Mouse (Mus musculus) WW6 (cell line): ENCODE measurements around the gene Ttll13.
A peak's percentile ranks its signal among the peaks of the same experiment; 100 is the strongest.

Experiments
- DNase-seq: peaks from one replicate; pipeline ENCODE4 v3.0.0-alpha.2; 2013; ENCODE audit warnings: low read depth, low spot score

Gene Ttll13

DNA sequence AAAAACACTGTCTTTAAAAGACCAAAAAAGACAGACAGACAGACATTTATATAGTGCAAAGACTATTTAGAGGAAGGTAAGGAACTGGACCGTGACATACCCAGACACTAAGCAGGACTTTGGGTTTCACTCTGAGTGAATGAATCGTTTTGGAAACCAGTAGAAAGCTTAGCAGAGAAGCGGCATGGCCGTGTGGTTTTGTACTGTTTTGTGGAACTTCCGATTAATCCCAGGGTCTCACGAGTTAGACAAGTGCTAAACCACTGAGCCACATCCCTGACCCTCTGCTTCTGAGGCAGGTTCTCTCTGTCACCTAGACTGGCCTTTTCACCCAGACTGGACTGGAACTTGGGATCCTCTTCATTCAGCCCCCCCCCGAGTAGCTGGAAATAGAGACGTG is 31.7 kb upstream of the Ttll13 start:
- no peak for DNase-seq

GRCm38 (mm10) chr7:80215398-80215797 is 30.8 kb upstream of the Ttll13 start:
- peak; percentile 64 for DNase-seq

DNA sequence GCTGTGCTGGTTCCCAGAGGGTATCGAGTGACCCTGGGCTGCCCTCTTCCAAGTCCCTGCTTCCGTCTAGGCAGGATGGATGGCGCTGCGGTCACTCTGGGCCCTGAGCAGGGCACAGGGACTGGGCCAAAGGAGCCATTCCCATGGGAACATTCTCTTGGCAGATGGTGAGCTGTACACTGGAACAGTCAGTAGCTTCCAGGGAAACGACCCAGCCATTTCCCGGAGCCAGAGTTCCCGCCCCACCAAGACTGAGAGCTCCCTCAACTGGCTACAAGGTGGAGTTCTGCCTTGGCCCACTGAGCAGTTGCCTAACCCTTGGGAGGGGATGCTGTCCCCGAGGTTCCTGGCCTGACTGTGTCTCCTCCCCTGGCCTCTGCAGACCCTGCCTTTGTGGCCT is 29.6 kb upstream of the Ttll13 start:
- DNase-seq: no peak

- no peak for DNase-seq
Measured at GRCm38 (mm10) chr7:80218666-80219065, 27.5 kb upstream of the Ttll13 start.

GRCm38 (mm10) chr7:80220237-80220797 is 25.9 kb upstream of the Ttll13 start:
- DNase-seq: no peak

DNA sequence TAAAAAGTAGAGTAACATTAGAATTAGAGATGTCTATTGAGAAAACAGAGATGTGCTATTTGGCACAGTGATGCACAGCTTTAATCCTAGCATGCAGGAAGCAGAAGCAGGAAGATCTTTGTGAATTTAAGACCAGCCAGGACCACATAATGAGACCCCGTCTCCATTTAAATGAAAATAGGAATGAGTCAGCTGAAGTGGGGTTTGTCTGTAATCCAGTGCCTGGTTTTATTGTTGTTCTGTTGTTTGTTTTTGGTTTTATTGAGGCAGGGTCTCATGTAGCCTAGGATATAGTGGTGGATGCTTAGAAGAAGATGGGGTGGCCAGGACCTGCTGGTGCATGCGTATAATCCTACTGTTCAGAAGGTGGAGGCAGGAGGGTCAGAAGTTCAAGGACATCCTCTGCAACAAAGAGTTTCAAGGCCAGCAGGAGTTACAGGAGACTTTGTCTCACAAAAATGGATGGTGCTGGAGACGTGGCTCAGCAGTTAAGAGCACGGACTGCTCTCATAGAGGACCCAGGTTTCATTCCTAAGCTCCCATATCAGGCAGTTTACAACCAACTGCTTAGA is 24.9 kb upstream of the Ttll13 start:
- no peak for DNase-seq

GRCm38 (mm10) chr7:80227065-80227464 is 19.1 kb upstream of the Ttll13 start:
- no peak for DNase-seq

DNA sequence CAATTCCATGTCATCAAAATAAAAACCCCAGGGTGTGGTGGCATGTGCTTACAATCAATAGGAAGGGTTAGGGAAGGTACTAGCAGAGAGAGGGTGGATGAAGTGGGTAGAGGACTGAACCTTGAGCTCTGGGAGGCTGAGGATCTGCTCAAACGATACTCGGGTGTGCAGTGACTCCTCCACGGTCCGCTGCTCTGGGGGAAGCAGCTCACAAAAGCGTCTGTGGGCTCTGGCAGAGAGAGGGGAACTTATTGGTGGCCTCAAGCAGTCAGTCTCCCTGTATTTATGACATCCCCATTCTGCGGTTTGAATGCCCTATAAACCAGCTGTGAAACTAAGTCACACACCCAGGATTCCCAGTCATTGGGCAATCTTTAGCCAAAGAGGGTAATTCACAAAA is 16.0 kb upstream of the Ttll13 start:
- DNase-seq: no peak

DNA sequence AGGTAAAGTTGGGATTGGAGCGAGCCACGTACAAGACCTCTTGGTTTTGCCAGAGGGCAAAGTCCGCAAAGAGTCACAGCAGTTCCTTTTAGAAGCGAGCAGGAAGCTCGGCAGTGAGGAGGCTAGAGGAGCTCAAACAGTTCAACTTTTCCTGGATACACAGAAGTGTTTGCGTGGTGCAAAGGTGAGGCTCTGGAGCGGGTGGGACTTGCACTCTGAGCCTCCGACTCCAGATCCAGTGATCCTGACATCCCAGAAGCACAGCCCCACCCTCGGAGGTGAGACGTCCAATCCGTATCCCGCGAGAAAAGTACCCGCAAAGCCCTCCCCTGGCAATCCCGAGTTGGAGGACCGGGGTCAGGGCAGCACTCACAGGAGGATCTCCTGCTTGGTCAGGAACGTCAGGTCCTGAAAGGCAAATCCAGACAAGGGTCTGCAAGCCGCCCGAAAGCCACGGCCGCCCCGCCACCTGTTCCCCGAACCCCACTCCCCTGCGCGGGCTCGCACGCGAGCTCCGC is 14.1 kb upstream of the Ttll13 start:
- peak; percentile 29 for DNase-seq

DNA sequence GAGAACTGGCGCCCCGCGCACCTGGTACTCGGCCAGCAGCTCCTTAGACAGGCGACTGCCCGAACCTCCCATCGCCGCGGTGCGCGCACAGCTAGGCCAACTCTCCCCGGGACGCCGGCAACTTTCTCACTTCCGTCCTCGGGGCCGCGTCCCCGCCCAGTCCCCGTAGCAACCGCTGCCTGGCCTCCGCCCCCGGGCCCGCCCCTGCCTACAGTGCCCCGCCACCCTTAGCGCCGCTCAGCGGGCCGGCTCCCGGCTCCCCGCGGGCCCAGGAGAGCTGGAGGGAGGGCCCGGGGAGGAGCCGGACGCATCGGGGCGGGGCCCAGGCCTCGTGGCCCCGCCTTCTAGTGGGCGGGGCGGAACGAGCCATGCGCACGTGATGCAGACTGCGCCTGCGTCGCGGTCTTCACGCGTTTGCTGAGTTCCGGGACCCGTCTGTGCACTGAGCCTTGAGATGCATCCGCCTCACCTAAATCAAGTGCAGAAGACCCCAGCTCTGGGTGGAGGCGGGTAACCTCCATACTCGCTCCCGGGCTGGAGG is 13.6 kb upstream of the Ttll13 start, which contains the start of the genes Cib1 and Gdpgp1:
Gene Cib1 (minus strand): TSS at position 325 of the 541 bp plus-strand sequence.
Gene Gdpgp1 (plus strand): TSS at position 377 of the 541 bp plus-strand sequence.
- DNase-seq: peak; percentile 91

GRCm38 (mm10) chr7:80233799-80234198 is 12.4 kb upstream of the Ttll13 start:
- DNase-seq: no peak

- DNase-seq: no peak
Measured at GRCm38 (mm10) chr7:80238542-80238941, 7.6 kb upstream of the Ttll13 start.

DNA sequence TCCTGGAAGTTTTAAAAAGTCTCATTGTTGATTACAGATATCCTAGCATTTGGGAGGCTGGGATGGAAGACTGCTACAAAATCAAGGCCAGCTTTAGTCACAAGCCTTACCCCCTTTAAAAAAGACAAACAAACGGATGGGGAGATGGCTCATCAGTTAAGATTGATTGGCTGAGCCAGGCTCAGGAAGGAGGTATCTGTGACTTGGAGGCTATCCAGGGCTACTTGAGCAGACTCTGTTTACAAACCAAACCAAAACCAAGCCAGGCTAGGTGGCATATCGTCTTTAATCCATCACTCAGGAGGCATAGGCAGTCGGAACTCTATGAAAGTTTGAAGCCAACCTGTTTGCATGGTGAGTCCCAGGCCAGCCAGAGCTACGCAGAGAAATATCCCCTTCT is 4.5 kb upstream of the Ttll13 start:
- no peak for DNase-seq

GRCm38 (mm10) chr7:80244851-80245250 is 1.3 kb upstream of the Ttll13 start:
- DNase-seq: no peak

DNA sequence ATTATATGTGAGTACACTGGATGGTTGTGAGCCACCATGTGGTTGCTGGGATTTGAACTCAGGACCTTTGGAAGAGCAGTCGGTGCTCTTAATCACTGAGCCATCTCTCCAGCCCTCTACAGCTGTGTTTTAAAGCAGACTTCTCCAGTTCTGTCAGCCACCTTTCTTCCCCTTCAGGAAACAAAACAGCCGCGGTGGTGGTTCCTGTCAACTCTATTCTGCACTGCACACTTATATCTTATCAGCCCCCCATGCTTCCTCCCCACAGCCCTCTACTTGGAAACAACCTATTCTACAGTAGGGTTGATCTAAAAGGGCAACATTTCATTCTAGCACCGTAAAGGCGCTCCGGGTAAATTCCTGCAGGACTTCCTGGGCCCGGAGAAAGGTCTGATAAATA is 683 bp downstream of the Ttll13 start:
- no peak for DNase-seq

DNA sequence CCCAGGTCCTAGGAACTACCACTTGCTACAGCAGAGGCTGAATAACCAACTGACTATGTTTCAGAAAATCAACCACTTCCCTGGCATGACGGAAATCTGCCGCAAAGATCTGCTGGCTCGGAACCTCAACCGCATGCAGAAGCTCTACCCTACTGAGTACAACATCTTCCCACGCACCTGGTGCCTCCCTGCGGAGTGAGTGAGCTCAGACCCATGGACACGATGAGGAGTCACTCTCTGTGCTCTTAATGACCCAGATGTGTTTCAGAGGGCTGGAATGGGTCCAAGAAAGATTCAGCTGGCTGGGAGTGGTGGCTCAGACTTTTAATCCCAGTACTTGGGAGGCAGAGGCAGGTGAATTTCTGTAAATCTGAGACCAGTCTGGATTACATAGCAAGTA is 6.3 kb downstream of the Ttll13 start:
- DNase-seq: no peak

- no peak for DNase-seq
Measured at GRCm38 (mm10) chr7:80252886-80253285, 6.7 kb downstream of the Ttll13 start.

DNA sequence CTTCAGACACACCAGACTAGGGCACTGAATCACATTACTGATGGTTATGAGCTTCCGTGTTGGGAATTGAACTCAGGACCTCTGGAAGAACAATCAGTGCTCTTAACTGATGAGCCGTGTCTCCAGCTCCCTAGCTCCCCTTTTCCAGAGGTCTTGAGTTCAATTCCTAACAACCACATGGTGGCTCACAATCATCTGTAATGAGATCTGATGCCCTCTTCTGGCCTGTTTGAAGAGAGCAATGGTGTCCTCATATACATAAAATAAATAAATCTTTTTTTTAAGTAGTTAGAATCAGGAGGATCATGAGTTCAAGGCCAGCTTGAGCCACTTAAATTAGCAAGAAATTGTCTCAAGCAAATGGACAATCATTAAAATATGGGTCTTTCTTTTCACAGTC is 9.8 kb downstream of the Ttll13 start:
- no peak for DNase-seq

GRCm38 (mm10) chr7:80257706-80258105 is 11.5 kb downstream of the Ttll13 start:
- no peak for DNase-seq

DNA sequence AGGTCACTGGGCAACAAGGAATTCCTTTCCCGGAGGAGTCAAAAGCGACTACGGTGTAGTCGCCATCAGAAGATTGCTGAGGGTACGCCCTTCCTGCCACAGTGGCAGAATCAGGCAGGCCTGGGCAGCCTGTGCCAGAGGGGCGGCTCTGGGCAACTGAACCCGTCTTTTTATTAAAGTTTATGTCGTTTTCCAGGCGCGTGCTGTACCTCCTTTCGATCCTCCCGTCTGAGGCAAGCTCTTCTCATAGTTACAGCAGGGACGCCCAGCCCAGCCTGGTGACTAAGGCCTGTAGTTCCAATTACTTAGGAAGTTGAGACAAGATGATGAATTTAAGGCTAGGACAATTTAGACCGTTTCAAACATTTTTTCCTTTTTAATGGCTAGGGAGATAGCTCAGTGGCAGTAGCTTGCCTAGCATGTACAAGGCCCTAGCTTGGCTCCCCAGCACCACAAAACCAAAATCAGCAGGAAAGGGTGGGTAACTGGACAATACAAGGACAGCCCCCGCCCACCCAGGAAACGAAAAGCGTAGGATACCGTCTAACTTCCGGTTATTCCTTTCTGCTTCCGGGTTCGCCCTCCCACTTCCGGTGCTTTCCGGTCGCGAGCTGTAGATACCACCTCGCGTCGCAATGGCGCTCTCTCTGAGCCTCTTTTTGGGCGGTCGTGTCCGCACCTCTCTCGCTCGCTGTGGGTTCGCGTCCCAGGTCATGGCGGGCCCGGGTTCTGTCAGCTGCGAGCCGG is 14.6 kb downstream of the Ttll13 start, which contains the start of gene Ngrn:
Gene Ngrn (plus strand): TSS at position 591 of the 747 bp plus-strand sequence.
- DNase-seq: peak; percentile 59

- DNase-seq: no peak
Measured at GRCm38 (mm10) chr7:80261372-80261990, 15.3 kb downstream of the Ttll13 start.

GRCm38 (mm10) chr7:80264606-80265005 is 18.4 kb downstream of the Ttll13 start:
- no peak for DNase-seq
